Mouse (Mus musculus): ENCODE results near the gene Gm7978.
"Not testable (repeated sequence)": the region's sequence is repeated elsewhere in the genome, so short reads cannot be mapped to it uniquely, and the experiment has no call there.

Gm7978 gene

GRCm38 (mm10) chr5:95736073-95736472 lies at the start of gene Gm7978:
Gene Gm7978, minus strand, starts transcription at chr5:95736173.
- not testable (repeated sequence) for DNase-seq

GRCm38 (mm10) chr5:95775690-95776089 lies 39.7 kb upstream of the Gm7978 start, which contains the start of gene E330014E10Rik:
Gene E330014E10Rik, plus strand, starts transcription at chr5:95775990.
- not testable (repeated sequence) for DNase-seq

GRCm38 (mm10) chr5:95741714-95742113 lies 5.7 kb upstream of the Gm7978 start, which contains the start of gene Gm7982:
Gene Gm7982, plus strand, starts transcription at chr5:95742014.
- DNase-seq = not testable (repeated sequence)

Measured in cerebellum, adult 11 months (tissue).